Comparison of ENCODE assay signal across 25 mouse cellular contexts in the genomic region with DNA sequence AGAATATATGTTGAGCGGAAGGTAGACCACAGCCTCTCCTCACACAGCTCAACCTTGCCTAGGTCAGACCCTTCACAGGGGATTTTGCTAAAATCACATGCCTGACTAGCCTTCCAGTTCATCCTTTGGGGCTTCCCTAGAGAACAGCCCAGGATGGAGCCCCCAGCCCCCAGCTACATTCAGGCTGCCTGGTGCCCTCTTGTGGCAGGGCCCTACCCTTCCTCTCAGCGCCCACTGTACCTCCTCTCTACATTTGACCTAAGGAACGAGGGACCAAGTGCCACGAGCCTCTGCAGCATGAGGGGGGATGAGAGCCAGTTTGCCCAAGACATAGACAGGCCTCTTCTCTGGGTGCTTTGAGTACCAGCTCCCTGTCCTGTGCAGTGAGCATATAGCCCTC. TPM values are rescaled to one million over a fixed set of nuclear protein-coding genes. Genes with fewer than 3 reads are reported as not detected.
DNase-seq lines count a peak whose midpoint lies in the region; ATAC-seq and TF ChIP-seq lines count a peak whose summit lies in the region.
"Had no signal": no experiment of that assay in that cellular context is flagged by ENCODE, and none has a peak within 500 bp of the region (broad histone marks: within the 10 kb centered on the region; RNA-seq: fewer than 3 reads in every experiment).

No protein-coding gene starts in this region.

- no peaks in the 10 kb centered on the region for H3K79me2 ChIP-seq in CH12.LX (replicated peaks; ENCODE audit: control insufficient read depth, extremely low read depth, insufficient read depth, poor library complexity, severe bottlenecking)

- WGBS in intestine, postnatal 0 days: 78% methylated on average over 4 of the region's 4 CpGs
- WGBS in intestine, embryonic 16.5 days: 81% methylated on average over 4 of the region's 4 CpGs
- WGBS in liver, embryonic 14.5 days (ENCODE audit: insufficient replicate concordance): 62% methylated on average over 4 of the region's 4 CpGs
- 60% methylated on average over 4 of the region's 4 CpGs for WGBS in liver, embryonic 12.5 days (ENCODE audit: insufficient replicate concordance)

- peak; percentile 32 for TF ChIP-seq CTCF in intestine, postnatal 0 days (IDR thresholded peaks at IDR 0.05; ENCODE audit: low read depth)
- TF ChIP-seq CTCF in liver, embryonic 14.5 days (IDR thresholded peaks at IDR 0.05; ENCODE audit: low read depth): peak; percentile 46
- peak in 1 of 2 experiments; percentile 39; a peak in 2 of 4 replicates for TF ChIP-seq CTCF in CH12.LX (conservative IDR thresholded peaks at IDR 0.05 in 1 of 2, IDR thresholded peaks at IDR 0.05 in 1 of 2; ENCODE audit: low read depth in 2 of 2, low read length in 2 of 2)
- 0 out of 2 replicates have a peak, but pooled peaks have one; percentile 15 for TF ChIP-seq CTCF in bone marrow macrophage, adult 2 months (IDR thresholded peaks at IDR 0.05; ENCODE audit: low read depth, low read length)

- intact Hi-C loops in left cerebral cortex, postnatal 14 days (cut with DNase I): no loop called here

- peaks cover 38% of the 10 kb centered on the region for H3K36me3 ChIP-seq in intestine, postnatal 0 days (ENCODE audit: control insufficient read depth, insufficient read depth)
- H3K36me3 ChIP-seq in intestine, embryonic 16.5 days (ENCODE audit: control insufficient read depth, insufficient read depth, low read length): 0 out of 2 replicates have a peak, but pooled peaks cover 6% of the 10 kb centered on the region
- no peaks in the 10 kb centered on the region for H3K36me3 ChIP-seq in liver, embryonic 14.5 days (replicated peaks; ENCODE audit: control insufficient read depth, insufficient read depth, low read depth)
- no peaks in the 10 kb centered on the region for H3K36me3 ChIP-seq in liver, embryonic 12.5 days
- H3K36me3 ChIP-seq in CH12.LX (replicated peaks in 1 of 2; ENCODE audit: control insufficient read depth in 1 of 2, insufficient read depth in 1 of 2, low read length in 1 of 2): peaks cover 2 to 11% of the 10 kb centered on the region in 2 experiments

- TF ChIP-seq RAD21 in CH12.LX (IDR thresholded peaks at IDR 0.05; ENCODE audit: low read depth, low read length): no peak

- no peak overlapping the region for H3K4me3 ChIP-seq in intestine, postnatal 0 days (ENCODE audit: low read depth, low read length)
- H3K4me3 ChIP-seq in intestine, embryonic 16.5 days (ENCODE audit: low read length): no peak overlapping the region
- H3K4me3 ChIP-seq in liver, embryonic 14.5 days (ENCODE audit: insufficient read depth in 1 of 2, low read depth in 2 of 2, low read length in 2 of 2): no peak overlapping the region
- no peak overlapping the region for H3K4me3 ChIP-seq in liver, embryonic 12.5 days
- no peak overlapping the region for H3K4me3 ChIP-seq in CH12.LX (replicated peaks in 1 of 3; ENCODE audit: low read depth in 2 of 3, low read length in 2 of 3, poor library complexity in 1 of 3)
- H3K4me3 ChIP-seq in bone marrow macrophage, adult 2 months (ENCODE audit: insufficient read depth, low read length): no peak overlapping the region
- H3K4me3 ChIP-seq: embryonic facial prominence, embryonic 13.5 days; heart, embryonic 12.5 days; limb, embryonic 12.5 days had no signal

- H3K27ac ChIP-seq in intestine, postnatal 0 days (ENCODE audit: low read depth, low read length): no peak overlapping the region
- no peak overlapping the region for H3K27ac ChIP-seq in intestine, embryonic 16.5 days (ENCODE audit: low read length)
- no peak overlapping the region for H3K27ac ChIP-seq in liver, embryonic 14.5 days
- no peak overlapping the region for H3K27ac ChIP-seq in liver, embryonic 12.5 days
- H3K27ac ChIP-seq in CH12.LX (ENCODE audit: insufficient read depth, low read depth): no peak overlapping the region
- no peak overlapping the region for H3K27ac ChIP-seq in bone marrow macrophage, adult 2 months (ENCODE audit: insufficient read depth, low read depth, low read length)
- H3K27ac ChIP-seq: embryonic facial prominence, embryonic 13.5 days; hindbrain, embryonic 14.5 days; limb, embryonic 12.5 days had no signal

- no peak overlapping the region for H3K4me2 ChIP-seq in intestine, postnatal 0 days (replicated peaks; ENCODE audit: low read depth)
- H3K4me2 ChIP-seq in intestine, embryonic 16.5 days (ENCODE audit: low read depth, low read length): no peak overlapping the region
- no peak overlapping the region for H3K4me2 ChIP-seq in liver, embryonic 14.5 days (ENCODE audit: low read depth)
- H3K4me2 ChIP-seq in liver, embryonic 12.5 days: no peak overlapping the region
- H3K4me2 ChIP-seq in CH12.LX (ENCODE audit: insufficient read depth, low read depth, poor library complexity, severe bottlenecking): no peak overlapping the region
- H3K4me2 ChIP-seq: embryonic facial prominence, embryonic 13.5 days; heart, embryonic 12.5 days; hindbrain, embryonic 14.5 days; limb, embryonic 12.5 days had no signal

- H3K4me1 ChIP-seq in intestine, postnatal 0 days (replicated peaks; ENCODE audit: control insufficient read depth, insufficient read depth, low read length): no peaks in the 10 kb centered on the region
- peaks cover 15% of the 10 kb centered on the region for H3K4me1 ChIP-seq in intestine, embryonic 16.5 days (ENCODE audit: control insufficient read depth, insufficient read depth, low read length)
- no peaks in the 10 kb centered on the region; a peak in 1 of 4 replicates for H3K4me1 ChIP-seq in liver, embryonic 14.5 days (replicated peaks; ENCODE audit: control insufficient read depth in 2 of 2, insufficient read depth in 2 of 2, low read length in 1 of 2)
- no peaks in the 10 kb centered on the region; the same call in 1 of the 2 replicates for H3K4me1 ChIP-seq in liver, embryonic 12.5 days
- H3K4me1 ChIP-seq in CH12.LX (ENCODE audit: control insufficient read depth in 1 of 2, insufficient read depth in 2 of 2): no peaks in the 10 kb centered on the region
- no peaks in the 10 kb centered on the region for H3K4me1 ChIP-seq in bone marrow macrophage, adult 2 months (ENCODE audit: control insufficient read depth, insufficient read depth, low read length)

- DNase-seq in liver, embryonic 14.5 days (ENCODE audit: low read depth in 3 of 3, low spot score in 3 of 3): no peak
- DNase-seq in CH12.LX (ENCODE audit: extremely low read depth): no peak
- no peak for DNase-seq in left cerebral cortex, postnatal 14 days (ENCODE audit: low spot score in 2 of 2)
- DNase-seq in spleen, postnatal 4 days (ENCODE audit: low spot score in 2 of 2): no peak
- DNase-seq: adrenal gland, postnatal 14 days; cerebellum, adult 11 months; cerebellum, postnatal 10 days; heart, postnatal 14 days; lung, adult 18-20 months; lung, postnatal 36 days; right cerebral cortex, postnatal 25 days had no signal

- ATAC-seq in intestine, postnatal 0 days: no peak
- ATAC-seq in intestine, embryonic 16.5 days: no peak
- ATAC-seq in liver, embryonic 14.5 days (ENCODE audit: insufficient read depth): no peak
- no peak for ATAC-seq in liver, embryonic 12.5 days
- ATAC-seq: activated CD4-positive, CD25-positive, alpha-beta regulatory T cell, adult 4 months; forebrain, embryonic 16.5 days; midbrain, embryonic 16.5 days had no signal

- dilution Hi-C loops in CH12.LX (cut with MboI; ENCODE audit: extremely low pct_ligation_motif_present, extremely low pct_unique_long_range_greater_than_20kb, low sequenced_read_pairs): no loop called here

- no peak overlapping the region for H3K9ac ChIP-seq in intestine, postnatal 0 days (ENCODE audit: low read depth, low read length)
- no peak overlapping the region for H3K9ac ChIP-seq in intestine, embryonic 16.5 days (ENCODE audit: low read depth, low read length)
- no peak overlapping the region for H3K9ac ChIP-seq in liver, embryonic 14.5 days (replicated peaks)
- no peak overlapping the region for H3K9ac ChIP-seq in liver, embryonic 12.5 days
- H3K9ac ChIP-seq in CH12.LX (ENCODE audit: insufficient read depth, low read depth): no peak overlapping the region
- H3K9ac ChIP-seq: embryonic facial prominence, embryonic 13.5 days; heart, embryonic 12.5 days; hindbrain, embryonic 14.5 days; limb, embryonic 12.5 days had no signal

- H3K27me3 ChIP-seq in intestine, postnatal 0 days (replicated peaks; ENCODE audit: control insufficient read depth, insufficient read depth, low read length): no peaks in the 10 kb centered on the region
- H3K27me3 ChIP-seq in intestine, embryonic 16.5 days (replicated peaks; ENCODE audit: control insufficient read depth, insufficient read depth, low read length): no peaks in the 10 kb centered on the region
- peaks cover 15% of the 10 kb centered on the region for H3K27me3 ChIP-seq in liver, embryonic 14.5 days (ENCODE audit: control insufficient read depth, insufficient read depth, low read length)
- H3K27me3 ChIP-seq in liver, embryonic 12.5 days (replicated peaks): peaks cover 86% of the 10 kb centered on the region
- H3K27me3 ChIP-seq in CH12.LX (replicated peaks): peaks cover 19% of the 10 kb centered on the region

- no peaks in the 10 kb centered on the region for H3K9me3 ChIP-seq in intestine, postnatal 0 days (ENCODE audit: control insufficient read depth)
- no peaks in the 10 kb centered on the region for H3K9me3 ChIP-seq in intestine, embryonic 16.5 days (ENCODE audit: control insufficient read depth, low read length)
- no peaks in the 10 kb centered on the region for H3K9me3 ChIP-seq in liver, embryonic 14.5 days (ENCODE audit: control insufficient read depth, low read length)
- H3K9me3 ChIP-seq in liver, embryonic 12.5 days (replicated peaks): no peaks in the 10 kb centered on the region
- H3K9me3 ChIP-seq in CH12.LX (replicated peaks; ENCODE audit: low read length): no peaks in the 10 kb centered on the region
- H3K9me3 ChIP-seq: embryonic facial prominence, embryonic 13.5 days; heart, embryonic 12.5 days; limb, embryonic 12.5 days had no signal

- in situ Hi-C loops in CH12.LX (cut with MboI; ENCODE audit: low pct_ligation_motif_present, low pct_unique_long_range_greater_than_20kb, low sequenced_read_pairs): no loop called here

- TF ChIP-seq POLR2A in CH12.LX (IDR thresholded peaks at IDR 0.05; ENCODE audit: low read depth, low read length): no peak
- TF ChIP-seq POLR2A in bone marrow macrophage, adult 2 months (IDR thresholded peaks at IDR 0.05; ENCODE audit: borderline replicate concordance, low read depth, low read length): no peak

- TF ChIP-seq EP300 in liver, embryonic 14.5 days (IDR thresholded peaks at IDR 0.05; ENCODE audit: low read depth): no peak
- no peak for TF ChIP-seq EP300 in CH12.LX (IDR thresholded peaks at IDR 0.05; ENCODE audit: low read length)

RNA-seq across cellular contexts. Expression of a gene that starts 10.2 kb away (rescaled TPM):
- polyA plus RNA-seq in intestine, postnatal 0 days (2015; fragmentation: Nextera tagmentation; extraction: Ambion mirVana): 0.33 and 0.64 TPM in 2 replicates
- 0.69 and 1.8 TPM in 2 replicates for polyA plus RNA-seq in intestine, embryonic 16.5 days (2015; fragmentation: Nextera tagmentation; extraction: Ambion mirVana)
- polyA plus RNA-seq in liver, embryonic 14.5 days (2012; rRNA removed): 0.11 TPM in 1 of 2 replicates, not detected in the other
- 0.23 TPM in 1 of 2 replicates, not detected in the other for polyA plus RNA-seq in liver, embryonic 14.5 days (2014; fragmentation: Nextera tagmentation; extraction: Ambion mirVana)
- polyA plus RNA-seq in liver, embryonic 12.5 days (2016; fragmentation: Nextera tagmentation; extraction: Ambion mirVana): not detected in 2 replicates
- total RNA-seq in CH12.LX (2012; rRNA removed): 0.21 and 0.30 TPM in 2 replicates
- not detected in 2 replicates for total RNA-seq in CH12.LX (2014; rRNA removed)
- 0.29 and 0.55 TPM in 2 replicates for polyA plus RNA-seq in CH12.LX (2012; ENCODE audit: insufficient read length, low read depth)
- polyA plus RNA-seq in bone marrow macrophage, adult 2 months (2012; ENCODE audit: insufficient read depth, insufficient read length, missing spikeins): 2.9 and 3.2 TPM in 2 replicates
- 1 to 10 TPM; 5.0 to 5.5 TPM for total RNA-seq in left cerebral cortex, postnatal 14 days (2021)
- total RNA-seq: megakaryocyte-erythroid progenitor cell, adult 5-6 weeks had no signal
- polyA plus RNA-seq: activated CD4-positive, CD25-positive, alpha-beta regulatory T cell, adult 4 months; limb, embryonic 12.5 days had no signal

RNA-seq across cellular contexts. Expression of a gene that starts 10.4 kb away (rescaled TPM):
- 0.12 TPM in 1 of 2 replicates, not detected in the other for polyA plus RNA-seq in intestine, postnatal 0 days (2015; fragmentation: Nextera tagmentation; extraction: Ambion mirVana)
- 0.16 and 0.26 TPM in 2 replicates for polyA plus RNA-seq in intestine, embryonic 16.5 days (2015; fragmentation: Nextera tagmentation; extraction: Ambion mirVana)
- 0.18 and 0.32 TPM in 2 replicates for polyA plus RNA-seq in liver, embryonic 14.5 days (2012; rRNA removed)
- 0.30 TPM in 1 of 2 replicates, not detected in the other for polyA plus RNA-seq in liver, embryonic 14.5 days (2014; fragmentation: Nextera tagmentation; extraction: Ambion mirVana)
- polyA plus RNA-seq in liver, embryonic 12.5 days (2016; fragmentation: Nextera tagmentation; extraction: Ambion mirVana): 0.06 and 0.07 TPM in 2 replicates
- total RNA-seq in CH12.LX (2012; rRNA removed) (0.25 and 0.59 TPM in 2 replicates), CH12.LX (2014; rRNA removed) (0.11 and 0.12 TPM in 2 replicates)
- 0.15 TPM in 1 of 2 replicates, not detected in the other for polyA plus RNA-seq in CH12.LX (2012; ENCODE audit: insufficient read length, low read depth)
- polyA plus RNA-seq in bone marrow macrophage, adult 2 months (2012; ENCODE audit: insufficient read depth, insufficient read length, missing spikeins): 0.58 and 0.97 TPM in 2 replicates
- total RNA-seq in left cerebral cortex, postnatal 14 days (2021): 1 to 10 TPM; 4.7 to 5.3 TPM
- polyA plus RNA-seq: activated CD4-positive, CD25-positive, alpha-beta regulatory T cell, adult 4 months had no signal

RNA-seq across cellular contexts. Expression of a gene that starts 15.9 kb away (rescaled TPM):
- 2.9 TPM in 2 replicates for polyA plus RNA-seq in intestine, postnatal 0 days (2015; fragmentation: Nextera tagmentation; extraction: Ambion mirVana)
- 3.2 and 4.4 TPM in 2 replicates for polyA plus RNA-seq in intestine, embryonic 16.5 days (2015; fragmentation: Nextera tagmentation; extraction: Ambion mirVana)
- 3.0 and 3.7 TPM in 2 replicates for polyA plus RNA-seq in liver, embryonic 14.5 days (2012; rRNA removed)
- 0.67 and 0.91 TPM in 2 replicates for polyA plus RNA-seq in liver, embryonic 14.5 days (2014; fragmentation: Nextera tagmentation; extraction: Ambion mirVana)
- 1.7 and 2.3 TPM in 2 replicates for polyA plus RNA-seq in liver, embryonic 12.5 days (2016; fragmentation: Nextera tagmentation; extraction: Ambion mirVana)
- 1.6 and 2.9 TPM in 2 replicates for total RNA-seq in CH12.LX (2012; rRNA removed)
- total RNA-seq in CH12.LX (2014; rRNA removed): 0.19 and 0.54 TPM in 2 replicates
- 0.67 and 0.76 TPM in 2 replicates for polyA plus RNA-seq in CH12.LX (2012; ENCODE audit: insufficient read length, low read depth)
- 3.1 and 8.4 TPM in 2 replicates for polyA plus RNA-seq in bone marrow macrophage, adult 2 months (2012; ENCODE audit: insufficient read depth, insufficient read length, missing spikeins)
- 10 to 100 TPM; 23.4 to 26.1 TPM for total RNA-seq in left cerebral cortex, postnatal 14 days (2021)
- polyA plus RNA-seq: activated CD4-positive, CD25-positive, alpha-beta regulatory T cell, adult 4 months had no signal

RNA-seq across cellular contexts. Expression of a gene that starts 16.5 kb away (rescaled TPM):
- polyA plus RNA-seq in intestine, postnatal 0 days (2015; fragmentation: Nextera tagmentation; extraction: Ambion mirVana): 384 and 398 TPM in 2 replicates
- polyA plus RNA-seq in intestine, embryonic 16.5 days (2015; fragmentation: Nextera tagmentation; extraction: Ambion mirVana): 426 and 427 TPM in 2 replicates
- 63.2 and 88.6 TPM in 2 replicates for polyA plus RNA-seq in liver, embryonic 14.5 days (2012; rRNA removed)
- polyA plus RNA-seq in liver, embryonic 14.5 days (2014; fragmentation: Nextera tagmentation; extraction: Ambion mirVana): 244 and 251 TPM in 2 replicates
- polyA plus RNA-seq in liver, embryonic 12.5 days (2016; fragmentation: Nextera tagmentation; extraction: Ambion mirVana): 339 and 360 TPM in 2 replicates
- total RNA-seq in CH12.LX (2012; rRNA removed): 46.1 and 46.3 TPM in 2 replicates
- total RNA-seq in CH12.LX (2014; rRNA removed): 18.1 and 26.4 TPM in 2 replicates
- 349 and 424 TPM in 2 replicates for polyA plus RNA-seq in CH12.LX (2012; ENCODE audit: insufficient read length, low read depth)
- 220 TPM in 2 replicates for polyA plus RNA-seq in bone marrow macrophage, adult 2 months (2012; ENCODE audit: insufficient read depth, insufficient read length, missing spikeins)
- 100 to 1,000 TPM; 218 to 227 TPM for total RNA-seq in left cerebral cortex, postnatal 14 days (2021)

RNA-seq across cellular contexts. Expression of a gene that starts 21.9 kb away (rescaled TPM):
- 7.4 and 24.6 TPM in 2 replicates for polyA plus RNA-seq in intestine, postnatal 0 days (2015; fragmentation: Nextera tagmentation; extraction: Ambion mirVana)
- 0.28 and 0.68 TPM in 2 replicates for polyA plus RNA-seq in intestine, embryonic 16.5 days (2015; fragmentation: Nextera tagmentation; extraction: Ambion mirVana)
- not detected in 2 replicates for polyA plus RNA-seq in liver, embryonic 14.5 days (2012; rRNA removed)
- not detected in 2 replicates for polyA plus RNA-seq in liver, embryonic 14.5 days (2014; fragmentation: Nextera tagmentation; extraction: Ambion mirVana)
- polyA plus RNA-seq in liver, embryonic 12.5 days (2016; fragmentation: Nextera tagmentation; extraction: Ambion mirVana): not detected in 2 replicates
- total RNA-seq in CH12.LX (2012; rRNA removed) (not detected in 2 replicates), CH12.LX (2014; rRNA removed) (not detected in 2 replicates)
- not detected in 2 replicates for polyA plus RNA-seq in CH12.LX (2012; ENCODE audit: insufficient read length, low read depth)
- not detected in 2 replicates for polyA plus RNA-seq in bone marrow macrophage, adult 2 months (2012; ENCODE audit: insufficient read depth, insufficient read length, missing spikeins)
- not detected for total RNA-seq in left cerebral cortex, postnatal 14 days (2021)
- total RNA-seq: adrenal gland, postnatal 14 days; heart, postnatal 14 days; left cerebral cortex, adult 8-10 months; megakaryocyte-erythroid progenitor cell, adult 5-6 weeks had no signal
- polyA plus RNA-seq: activated CD4-positive, CD25-positive, alpha-beta regulatory T cell, adult 4 months; embryonic facial prominence, embryonic 13.5 days; forebrain, embryonic 16.5 days; heart, embryonic 12.5 days; hindbrain, embryonic 14.5 days; limb, embryonic 12.5 days; urinary bladder, adult 2 months had no signal
